Mouse (Mus musculus) skeletal muscle tissue, adult 2 months (tissue): ENCODE results near the gene Naaa.

Experiments used
- DNase-seq: peaks from one replicate; pipeline ENCODE4 v3.0.0-alpha.2; 2012; ENCODE audit warnings: low read depth, low spot score

Gene Naaa

GRCm38 (mm10) chr5:92215308-92215707 lies 62.7 kb downstream of the Naaa start, which contains the start of gene U90926:
TSS of gene U90926 (minus strand) at chr5:92215408.
- DNase-seq, result no peak

GRCm38 (mm10) chr5:92212231-92212630 lies 65.7 kb downstream of the Naaa start:
- DNase-seq, result no peak

- no peak for DNase-seq
Measured at GRCm38 (mm10) chr5:92210205-92210604, 67.8 kb downstream of the Naaa start.
